Mouse (Mus musculus) erythroblast, embryonic 14.5 days (primary cell): Measurements from ENCODE around the gene H2al1j.
"Not testable (repeated sequence)": the region's sequence is repeated elsewhere in the genome, so short reads cannot be mapped to it uniquely, and the experiment has no call there.

Experiments
- GATA1 ChIP-seq: IDR thresholded peaks from 2 replicates; pipeline ENCODE4 v1.6.1; 2012; ENCODE audit warnings: low read length, inconsistent platforms, mixed read lengths
- TAL1 ChIP-seq: IDR thresholded peaks from 3 replicates; pipeline ENCODE4 v1.6.1; 2012; ENCODE audit warnings: low read length, inconsistent platforms, mixed read lengths

DNA sequence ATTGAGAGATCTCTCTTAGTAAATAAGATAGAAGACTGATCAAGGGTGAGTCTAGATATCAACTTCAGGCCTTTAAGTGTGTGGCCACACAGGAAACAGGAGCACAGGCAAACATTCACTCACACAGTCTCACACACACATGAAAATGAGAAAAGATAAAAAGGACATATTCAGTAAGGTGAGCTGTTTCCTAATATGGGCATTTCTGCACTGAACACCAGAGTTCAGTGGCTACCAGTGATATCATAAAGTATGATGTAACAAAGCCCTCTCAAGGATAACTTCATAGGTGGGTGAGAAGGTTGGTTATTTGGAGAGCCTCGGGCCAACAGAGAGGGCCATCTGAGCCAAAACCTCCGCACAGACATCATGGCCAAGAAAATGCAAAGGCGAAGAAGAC, 9.7 kb upstream of the H2al1j start, which contains the start of gene H2al1g:
- TF ChIP-seq TAL1, GATA1: not testable (repeated sequence)
